Mouse (Mus musculus): ENCODE results near the gene Hsdl1. TPM values are rescaled to one million over a fixed set of nuclear protein-coding genes. Genes with fewer than 3 reads are reported as not detected.

The Hsdl1 gene
- polyA plus RNA-seq, 1 experiment from 2014 or later = 21.4 TPM

GRCm38 (mm10) chr8:119620116-119620840, 45.3 kb upstream of the Hsdl1 start:
- no peaks in the 10 kb centered on the region for H3K9me3 ChIP-seq (ENCODE audit: control insufficient read depth, low read length)
- H3K4me2 ChIP-seq (replicated peaks; ENCODE audit: low read depth) = no peak overlapping the region
- TF ChIP-seq EP300 (optimal IDR thresholded peaks at IDR 0.05) (no peak), CTCF (IDR thresholded peaks at IDR 0.05; ENCODE audit: low read depth) (no peak)
- DNase-seq (ENCODE audit: low spot score) = no peak
- H3K4me1 ChIP-seq (replicated peaks; ENCODE audit: control insufficient read depth, insufficient read depth) = no peaks in the 10 kb centered on the region
- no peak for ATAC-seq (ENCODE audit: low FRiP score, low TSS enrichment)
- no peak overlapping the region for H3K27ac ChIP-seq (replicated peaks)
- no peaks in the 10 kb centered on the region for H3K36me3 ChIP-seq (ENCODE audit: control insufficient read depth, insufficient read depth, low read length)
- 71% methylated on average over 6 of the region's 6 CpGs for WGBS
- H3K4me3 ChIP-seq (ENCODE audit: low read depth, low read length) = no peak overlapping the region
- H3K27me3 ChIP-seq (ENCODE audit: control insufficient read depth, insufficient read depth, low read length) = no peaks in the 10 kb centered on the region
- no peak overlapping the region for H3K9ac ChIP-seq (ENCODE audit: low read length)

GRCm38 (mm10) chr8:119618887-119619286, 43.9 kb upstream of the Hsdl1 start:
- ATAC-seq (ENCODE audit: low FRiP score, low TSS enrichment) (no peak), DNase-seq (ENCODE audit: low spot score) (no peak)
- H3K4me1 ChIP-seq (replicated peaks; ENCODE audit: control insufficient read depth, insufficient read depth) = no peaks in the 10 kb centered on the region
- H3K27me3 ChIP-seq (ENCODE audit: control insufficient read depth, insufficient read depth, low read length) = no peaks in the 10 kb centered on the region
- no peak overlapping the region for H3K27ac ChIP-seq (replicated peaks)
- H3K36me3 ChIP-seq (ENCODE audit: control insufficient read depth, insufficient read depth, low read length) = no peaks in the 10 kb centered on the region
- no peak overlapping the region for H3K9ac ChIP-seq (ENCODE audit: low read length)
- H3K9me3 ChIP-seq (ENCODE audit: control insufficient read depth, low read length) = no peaks in the 10 kb centered on the region
- no peak overlapping the region for H3K4me2 ChIP-seq (replicated peaks; ENCODE audit: low read depth)
- TF ChIP-seq CTCF (IDR thresholded peaks at IDR 0.05; ENCODE audit: low read depth) (no peak), EP300 (optimal IDR thresholded peaks at IDR 0.05) (no peak)
- 51% methylated on average over 5 of the region's 5 CpGs for WGBS
- H3K4me3 ChIP-seq (ENCODE audit: low read depth, low read length) = no peak overlapping the region

- no peak for ATAC-seq (ENCODE audit: low FRiP score, low TSS enrichment)
Observed at GRCm38 (mm10) chr8:119617586-119617985, 42.6 kb upstream of the Hsdl1 start.

GRCm38 (mm10) chr8:119616811-119617210, 41.8 kb upstream of the Hsdl1 start:
- 83% methylated on average over 4 of the region's 4 CpGs for WGBS
- no peak overlapping the region for H3K4me3 ChIP-seq (ENCODE audit: low read depth, low read length)

More at GRCm38 (mm10) chr8:119617586-119617985, 42.6 kb upstream of the Hsdl1 start:
- Histone ChIP-seq H3K4me1 (replicated peaks; ENCODE audit: control insufficient read depth, insufficient read depth) (no peaks in the 10 kb centered on the region), H3K4me2 (replicated peaks; ENCODE audit: low read depth) (no peak overlapping the region), H3K9me3 (ENCODE audit: control insufficient read depth, low read length) (no peaks in the 10 kb centered on the region), H3K4me3 (ENCODE audit: low read depth, low read length) (no peak overlapping the region), H3K36me3 (ENCODE audit: control insufficient read depth, insufficient read depth, low read length) (no peaks in the 10 kb centered on the region), H3K27ac (replicated peaks) (no peak overlapping the region), H3K27me3 (ENCODE audit: control insufficient read depth, insufficient read depth, low read length) (no peaks in the 10 kb centered on the region), H3K9ac (ENCODE audit: low read length) (no peak overlapping the region)
- TF ChIP-seq EP300 (optimal IDR thresholded peaks at IDR 0.05) (no peak), CTCF (IDR thresholded peaks at IDR 0.05; ENCODE audit: low read depth) (no peak)
- no peak for DNase-seq (ENCODE audit: low spot score)
- WGBS = 82% methylated on average over 5 of the region's 5 CpGs

GRCm38 (mm10) chr8:119616358-119616757, 41.4 kb upstream of the Hsdl1 start:
- H3K9ac ChIP-seq (ENCODE audit: low read length) = no peak overlapping the region
- no peaks in the 10 kb centered on the region for H3K36me3 ChIP-seq (ENCODE audit: control insufficient read depth, insufficient read depth, low read length)
- no peak for DNase-seq (ENCODE audit: low spot score)
- no peaks in the 10 kb centered on the region for H3K27me3 ChIP-seq (ENCODE audit: control insufficient read depth, insufficient read depth, low read length)
- no peak overlapping the region for H3K27ac ChIP-seq (replicated peaks)
- 92% methylated on average over 5 of the region's 7 CpGs for WGBS
- H3K9me3 ChIP-seq (ENCODE audit: control insufficient read depth, low read length) = no peaks in the 10 kb centered on the region
- no peak overlapping the region for H3K4me3 ChIP-seq (ENCODE audit: low read depth, low read length)
- H3K4me1 ChIP-seq (replicated peaks; ENCODE audit: control insufficient read depth, insufficient read depth) = no peaks in the 10 kb centered on the region
- no peak for TF ChIP-seq EP300 (optimal IDR thresholded peaks at IDR 0.05)
- TF ChIP-seq CTCF (IDR thresholded peaks at IDR 0.05; ENCODE audit: low read depth) = no peak
- no peak for ATAC-seq (ENCODE audit: low FRiP score, low TSS enrichment)
- H3K4me2 ChIP-seq (replicated peaks; ENCODE audit: low read depth) = no peak overlapping the region

More at GRCm38 (mm10) chr8:119616811-119617210, 41.8 kb upstream of the Hsdl1 start:
- DNase-seq (ENCODE audit: low spot score) = no peak
- H3K9ac ChIP-seq (ENCODE audit: low read length) = no peak overlapping the region
- H3K4me2 ChIP-seq (replicated peaks; ENCODE audit: low read depth) = no peak overlapping the region
- TF ChIP-seq CTCF (IDR thresholded peaks at IDR 0.05; ENCODE audit: low read depth) (no peak), EP300 (optimal IDR thresholded peaks at IDR 0.05) (no peak)
- no peak for ATAC-seq (ENCODE audit: low FRiP score, low TSS enrichment)
- H3K4me1 ChIP-seq (replicated peaks; ENCODE audit: control insufficient read depth, insufficient read depth) = no peaks in the 10 kb centered on the region
- no peaks in the 10 kb centered on the region for H3K27me3 ChIP-seq (ENCODE audit: control insufficient read depth, insufficient read depth, low read length)
- H3K36me3 ChIP-seq (ENCODE audit: control insufficient read depth, insufficient read depth, low read length) = no peaks in the 10 kb centered on the region
- H3K9me3 ChIP-seq (ENCODE audit: control insufficient read depth, low read length) = no peaks in the 10 kb centered on the region
- no peak overlapping the region for H3K27ac ChIP-seq (replicated peaks)

GRCm38 (mm10) chr8:119615096-119615495, 40.1 kb upstream of the Hsdl1 start:
- Histone ChIP-seq H3K27ac (replicated peaks) (no peak overlapping the region), H3K36me3 (ENCODE audit: control insufficient read depth, insufficient read depth, low read length) (no peaks in the 10 kb centered on the region), H3K9me3 (ENCODE audit: control insufficient read depth, low read length) (no peaks in the 10 kb centered on the region), H3K9ac (ENCODE audit: low read length) (no peak overlapping the region), H3K4me1 (replicated peaks; ENCODE audit: control insufficient read depth, insufficient read depth) (no peaks in the 10 kb centered on the region), H3K4me2 (replicated peaks; ENCODE audit: low read depth) (no peak overlapping the region), H3K4me3 (ENCODE audit: low read depth, low read length) (no peak overlapping the region), H3K27me3 (ENCODE audit: control insufficient read depth, insufficient read depth, low read length) (no peaks in the 10 kb centered on the region)
- ATAC-seq (ENCODE audit: low FRiP score, low TSS enrichment) = no peak
- no peak for DNase-seq (ENCODE audit: low spot score)
- TF ChIP-seq EP300 (optimal IDR thresholded peaks at IDR 0.05) (no peak), CTCF (IDR thresholded peaks at IDR 0.05; ENCODE audit: low read depth) (no peak)
- WGBS = 89% methylated on average over 11 of the region's 14 CpGs

Data from stomach, postnatal 0 days (tissue).